Mouse (Mus musculus): ENCODE measurements at regions not wholly inside any gene's neighbourhood (a gene's known extent, or its start where the extent isn't known, plus 50 kb on each side); places are given as distances from the start of the nearest gene placed in this dataset. TPM values are rescaled to one million over a fixed set of nuclear protein-coding genes. Genes with fewer than 3 reads are reported as not detected.

Small RNA genes lying in the stretch of these regions (microRNA-seq; reads per million reads assigned to microRNA genes)
- gene Mir3963, result not detected
